Mouse (Mus musculus) 416B (cell line): Measurements from ENCODE around the gene Asic2.

Experiments
- DNase-seq: peaks from one replicate; pipeline ENCODE4 v3.0.0; 2011; ENCODE audit warnings: low read depth

Gene Asic2

DNA sequence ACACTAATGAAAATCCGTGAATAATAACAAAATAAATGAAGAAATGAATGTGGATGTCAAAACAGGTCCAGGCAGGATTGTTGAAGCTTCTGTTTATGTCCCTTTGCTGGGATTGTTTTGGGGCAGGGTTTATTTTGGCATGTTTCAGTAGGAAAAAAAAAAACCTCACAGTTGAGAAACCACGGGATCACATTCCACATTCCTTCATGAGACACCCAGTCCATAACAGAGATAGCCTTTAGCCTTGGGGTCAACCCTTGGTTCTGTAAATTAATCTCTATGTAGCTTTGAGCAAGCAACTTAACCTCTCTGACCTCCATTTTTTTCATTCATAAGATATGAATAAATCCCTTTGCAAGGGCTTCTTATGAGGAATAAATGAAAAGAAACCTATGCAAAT lies 127.3 kb downstream of the Asic2 start:
- DNase-seq: no peak

DNA sequence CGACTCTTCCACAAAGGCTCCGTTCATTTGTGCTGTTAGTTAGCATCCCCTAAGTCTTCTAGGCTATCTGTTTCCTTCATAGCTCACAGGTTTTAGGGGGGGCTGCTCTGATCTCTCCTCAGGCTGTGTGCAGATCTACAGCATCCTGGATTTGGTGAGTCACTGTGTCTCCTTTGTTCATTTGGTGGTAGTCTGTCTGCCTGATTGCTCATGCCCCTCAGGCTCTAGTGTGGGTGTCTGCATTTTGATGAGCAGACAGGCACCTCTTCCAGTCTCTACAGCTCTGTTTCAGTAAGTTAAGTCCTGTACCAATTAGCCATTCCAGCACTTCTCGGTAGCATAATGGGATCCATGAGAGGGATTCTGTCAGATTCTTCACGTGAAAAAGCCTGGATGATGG lies 129.8 kb downstream of the Asic2 start:
- DNase-seq: no peak

DNA sequence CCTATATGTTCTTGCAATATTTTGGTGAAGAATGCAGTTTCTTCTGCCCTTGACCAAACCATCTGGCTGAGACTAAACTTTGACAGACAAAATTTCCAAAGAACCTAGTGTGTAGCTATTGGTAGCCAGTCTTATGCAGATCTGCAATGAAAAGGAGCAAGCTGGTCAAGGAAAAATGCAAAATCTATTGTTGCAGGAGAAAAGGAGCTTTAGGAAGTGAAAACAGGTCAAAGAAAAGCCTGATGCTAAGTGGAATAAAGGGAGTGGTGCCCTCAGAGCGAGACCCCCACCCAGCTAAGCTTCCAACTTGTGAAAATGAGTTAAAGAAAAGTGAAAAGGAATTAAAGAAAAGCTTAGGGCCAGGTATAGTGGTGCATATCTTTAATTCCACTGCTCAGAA lies 135.9 kb downstream of the Asic2 start:
- DNase-seq: no peak

- no peak for DNase-seq
Observed at GRCm38 (mm10) chr11:81816531-81816930, 151.7 kb downstream of the Asic2 start.

- DNase-seq: no peak
Observed at GRCm38 (mm10) chr11:81814816-81815215, 153.4 kb downstream of the Asic2 start.

GRCm38 (mm10) chr11:81806905-81807659 lies 161.2 kb downstream of the Asic2 start:
- DNase-seq: no peak

DNA sequence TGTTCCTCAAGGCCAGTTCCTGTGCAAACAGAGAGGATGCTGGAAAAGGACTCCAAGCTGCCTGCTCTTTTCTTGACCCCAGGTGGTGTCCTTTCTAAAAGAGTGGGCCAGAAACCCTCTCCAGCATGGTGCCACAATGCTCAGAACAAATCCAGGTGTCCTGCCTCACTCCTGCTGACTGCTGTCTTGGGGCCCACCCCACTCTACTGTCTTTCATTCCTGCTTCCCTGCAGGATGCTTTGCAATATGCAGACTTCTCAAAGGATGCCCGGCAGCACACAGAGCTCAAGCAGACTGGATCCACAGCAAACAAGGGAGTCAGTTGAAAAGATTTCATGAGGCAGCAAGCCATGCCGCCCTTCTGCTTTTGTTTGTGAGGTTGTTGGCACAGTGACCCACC lies 164.7 kb downstream of the Asic2 start:
- no peak for DNase-seq

- no peak for DNase-seq
Observed at GRCm38 (mm10) chr11:81802614-81803013, 165.6 kb downstream of the Asic2 start.

DNA sequence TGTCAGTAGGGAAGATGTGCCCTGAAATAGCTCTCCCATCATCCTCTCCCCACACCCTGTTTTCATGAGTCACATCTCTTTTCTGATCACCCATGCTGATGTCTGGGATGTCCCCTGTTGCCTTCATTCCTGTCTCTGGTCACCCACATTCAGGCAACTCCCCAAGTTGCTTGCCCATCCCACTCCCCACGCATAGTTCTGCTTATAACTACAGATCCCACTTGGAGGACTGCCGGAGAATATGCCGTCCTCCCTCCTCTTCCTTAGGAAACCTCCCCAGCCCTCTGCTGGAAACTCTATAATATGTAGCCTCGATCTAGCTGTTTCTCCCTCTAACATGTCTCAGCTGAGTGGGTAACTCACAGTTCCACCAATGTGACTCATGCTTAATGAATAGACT lies 167.4 kb downstream of the Asic2 start:
- DNase-seq: no peak

DNA sequence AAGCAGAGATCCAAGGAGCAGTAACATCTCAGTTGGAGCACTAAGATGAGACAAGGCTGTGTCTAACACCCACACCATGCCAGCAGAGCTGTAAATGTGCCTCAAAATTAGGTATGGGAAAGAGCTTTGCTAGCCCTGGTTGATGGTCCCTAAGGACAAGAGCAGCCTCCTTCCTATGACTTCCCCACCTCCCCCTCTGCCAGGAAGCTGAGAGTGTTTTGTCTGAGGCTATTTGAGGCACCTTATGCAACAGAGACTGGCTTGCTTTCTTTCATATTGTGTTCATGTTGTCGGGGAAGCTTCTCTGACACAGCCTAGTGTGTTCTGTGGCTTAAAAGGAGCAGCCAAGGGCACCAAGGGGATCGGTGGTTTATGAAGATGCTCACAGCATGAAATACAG lies 174.7 kb downstream of the Asic2 start:
- DNase-seq: no peak

DNA sequence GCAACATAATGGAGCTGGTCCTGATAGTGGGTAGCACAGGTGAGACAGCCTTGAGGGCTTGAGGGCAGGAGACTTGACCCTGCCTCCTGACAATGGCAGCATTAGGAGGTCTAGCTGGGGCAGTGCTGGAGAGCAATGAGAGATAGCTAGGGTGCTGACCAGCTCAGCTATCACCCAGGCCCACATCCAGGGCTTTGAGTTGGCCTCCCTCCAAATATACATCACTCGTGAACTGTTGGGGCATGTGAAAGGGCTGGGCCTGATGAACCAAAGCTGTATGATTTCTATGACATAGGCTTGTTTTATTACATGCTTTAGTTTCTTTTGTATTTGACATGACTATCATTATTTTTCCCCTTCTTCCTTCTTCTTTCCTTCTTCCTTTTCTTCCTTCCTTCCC lies 176.7 kb downstream of the Asic2 start:
- no peak for DNase-seq

DNA sequence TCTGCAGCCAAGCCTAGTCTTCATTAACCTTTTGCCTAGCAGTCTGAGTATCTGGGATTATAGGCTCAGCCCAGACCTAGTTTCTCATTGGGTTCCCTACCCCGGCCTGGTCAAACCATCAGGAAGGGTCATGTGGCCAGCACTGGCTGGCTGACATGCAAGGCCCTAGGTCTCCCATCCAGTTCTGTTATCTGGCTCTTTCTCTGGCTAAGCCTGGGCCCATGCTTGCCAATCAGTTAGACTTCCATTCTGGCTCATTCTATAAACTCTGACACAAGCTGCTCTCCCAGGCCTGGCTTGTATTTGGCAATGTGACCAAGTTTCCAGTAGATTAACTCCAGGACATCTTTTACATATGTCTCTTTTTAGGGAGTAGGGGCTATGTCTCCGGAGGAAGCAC lies 187.7 kb downstream of the Asic2 start:
- no peak for DNase-seq

DNA sequence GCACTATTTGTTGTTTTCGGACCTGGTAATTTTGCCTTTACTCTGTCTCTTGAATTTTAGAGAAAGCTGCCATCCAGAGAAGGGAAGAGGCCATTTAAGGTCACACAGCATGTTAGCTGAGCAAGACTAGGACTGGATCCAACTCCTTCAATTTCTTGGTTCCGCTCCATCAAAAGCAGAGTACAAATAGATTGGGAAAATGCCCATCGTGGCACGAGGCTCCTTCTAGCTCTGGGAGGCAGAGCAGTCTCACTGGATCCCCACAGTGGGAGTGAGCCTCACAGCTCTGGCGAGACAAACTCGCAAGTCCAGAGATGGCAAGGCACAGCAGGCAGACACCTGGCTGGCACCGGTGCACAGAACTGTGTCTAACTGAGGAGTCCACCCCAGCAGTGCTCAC lies 188.4 kb downstream of the Asic2 start:
- DNase-seq: no peak

- DNase-seq: no peak
Observed at GRCm38 (mm10) chr11:81771195-81771895, 196.9 kb downstream of the Asic2 start.

DNA sequence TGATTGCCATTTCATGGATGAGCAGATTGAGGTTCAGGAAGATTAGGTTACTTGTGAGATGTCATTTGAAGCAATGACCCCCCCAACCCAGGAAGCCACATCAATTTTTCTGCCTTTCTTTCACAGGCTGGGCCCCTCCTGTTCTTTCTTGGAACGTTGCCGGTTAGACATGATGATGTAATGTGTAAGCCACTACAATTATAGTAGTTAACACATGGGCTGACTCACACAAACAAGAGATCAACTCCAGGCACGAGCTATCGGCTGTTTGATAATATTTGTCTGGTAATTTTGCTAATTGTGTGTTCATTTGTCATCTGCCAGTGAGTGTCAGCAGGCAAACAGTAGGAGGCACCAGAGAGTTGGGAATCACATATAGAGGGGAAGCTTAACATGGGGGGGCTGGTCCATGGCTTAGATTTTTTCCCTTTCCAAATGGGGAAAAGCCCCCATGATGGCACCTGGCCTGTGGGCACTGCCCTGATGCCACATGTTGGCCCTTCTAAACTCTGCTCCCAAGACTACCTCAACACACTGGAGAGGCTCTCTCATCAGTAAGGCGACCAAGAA lies 198.5 kb downstream of the Asic2 start:
- no peak for DNase-seq

- DNase-seq: no peak
Observed at GRCm38 (mm10) chr11:81768305-81768704, 200.0 kb downstream of the Asic2 start.

GRCm38 (mm10) chr11:81767781-81768180 lies 200.5 kb downstream of the Asic2 start:
- DNase-seq: no peak

- DNase-seq: no peak
Observed at GRCm38 (mm10) chr11:81765288-81765687, 203.0 kb downstream of the Asic2 start.

DNA sequence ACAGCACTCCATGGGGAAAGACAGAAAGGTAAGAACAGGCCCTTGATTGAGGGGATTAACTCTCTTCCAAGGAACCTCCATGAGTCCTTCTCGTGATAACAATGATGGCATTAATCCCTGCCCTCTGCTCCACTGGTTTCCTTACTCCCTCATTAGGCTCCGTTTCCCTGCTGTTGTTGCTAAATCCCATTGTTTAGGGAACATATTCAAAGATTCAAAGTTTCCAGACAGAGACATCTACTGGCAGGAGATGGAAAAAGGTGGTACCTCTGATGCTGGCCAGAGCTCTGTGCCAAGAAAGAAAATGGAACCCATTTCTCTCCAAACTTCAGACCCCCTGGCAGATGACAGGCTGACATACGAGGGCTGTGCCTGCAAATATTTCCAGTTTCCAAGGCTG lies 203.5 kb downstream of the Asic2 start:
- DNase-seq: no peak

GRCm38 (mm10) chr11:81757221-81757620 lies 211.0 kb downstream of the Asic2 start:
- DNase-seq: no peak

DNA sequence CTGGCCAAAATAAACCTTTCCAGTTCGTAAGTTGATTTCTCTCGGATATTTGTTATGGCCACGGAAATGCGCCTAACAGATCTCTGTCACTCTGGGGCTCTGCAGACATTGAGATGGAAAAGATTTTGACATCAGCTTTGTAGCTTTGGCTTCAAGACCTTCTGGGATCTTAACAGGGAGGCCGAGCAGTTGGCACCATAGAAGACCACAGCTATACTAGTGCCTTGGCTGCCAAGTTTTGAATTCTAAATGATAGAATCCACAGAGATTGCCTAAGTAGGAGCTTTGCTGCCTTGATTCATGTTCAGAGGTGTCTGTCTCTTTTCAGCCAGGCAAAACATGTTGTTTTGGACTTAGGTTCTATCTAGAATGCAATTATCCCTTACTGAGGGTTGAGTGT lies 217.4 kb downstream of the Asic2 start:
- DNase-seq: no peak

DNA sequence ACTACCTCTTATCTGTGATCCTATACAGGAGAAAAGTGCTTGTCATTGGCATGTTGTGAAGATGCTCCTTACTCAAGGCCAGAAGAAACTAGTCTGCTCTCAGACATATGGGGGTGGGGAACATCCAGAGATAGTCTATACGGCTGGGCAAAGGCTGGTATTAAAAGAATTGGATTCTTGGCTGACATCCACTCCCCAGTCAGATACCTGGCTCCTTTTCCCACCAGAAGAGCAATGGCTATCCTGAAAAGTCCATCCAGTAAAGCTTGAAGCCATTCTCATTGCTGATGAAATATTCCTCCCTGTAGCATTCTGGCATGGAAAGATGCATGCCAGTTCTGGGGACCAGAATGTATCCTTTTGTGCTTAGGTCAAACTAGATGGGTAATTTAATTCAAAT lies 218.2 kb downstream of the Asic2 start:
- DNase-seq: no peak

- DNase-seq: no peak
Observed at GRCm38 (mm10) chr11:81738995-81739394, 229.3 kb downstream of the Asic2 start.

- no peak for DNase-seq
Observed at GRCm38 (mm10) chr11:81737777-81738176, 230.5 kb downstream of the Asic2 start.
